Mouse (Mus musculus): Measurements from ENCODE around the gene Sh3gl3. TPM values are rescaled to one million over a fixed set of nuclear protein-coding genes. Genes with fewer than 3 reads are reported as not detected.

The Sh3gl3 gene
- polyA plus RNA-seq, 1 experiment = 37.9 TPM

GRCm38 (mm10) chr7:82203111-82203510, 29.5 kb downstream of the Sh3gl3 start:
- DNase-seq (ENCODE audit: low read depth) = peak; percentile 2
- no peak for TF ChIP-seq POLR2A (IDR thresholded peaks at IDR 0.05; ENCODE audit: borderline replicate concordance, extremely low read depth, insufficient read depth, insufficient read length, poor library complexity, severe bottlenecking)
- no peak for TF ChIP-seq CTCF (IDR thresholded peaks at IDR 0.05; ENCODE audit: borderline replicate concordance, extremely low read depth, insufficient read depth, insufficient read length)

DNA sequence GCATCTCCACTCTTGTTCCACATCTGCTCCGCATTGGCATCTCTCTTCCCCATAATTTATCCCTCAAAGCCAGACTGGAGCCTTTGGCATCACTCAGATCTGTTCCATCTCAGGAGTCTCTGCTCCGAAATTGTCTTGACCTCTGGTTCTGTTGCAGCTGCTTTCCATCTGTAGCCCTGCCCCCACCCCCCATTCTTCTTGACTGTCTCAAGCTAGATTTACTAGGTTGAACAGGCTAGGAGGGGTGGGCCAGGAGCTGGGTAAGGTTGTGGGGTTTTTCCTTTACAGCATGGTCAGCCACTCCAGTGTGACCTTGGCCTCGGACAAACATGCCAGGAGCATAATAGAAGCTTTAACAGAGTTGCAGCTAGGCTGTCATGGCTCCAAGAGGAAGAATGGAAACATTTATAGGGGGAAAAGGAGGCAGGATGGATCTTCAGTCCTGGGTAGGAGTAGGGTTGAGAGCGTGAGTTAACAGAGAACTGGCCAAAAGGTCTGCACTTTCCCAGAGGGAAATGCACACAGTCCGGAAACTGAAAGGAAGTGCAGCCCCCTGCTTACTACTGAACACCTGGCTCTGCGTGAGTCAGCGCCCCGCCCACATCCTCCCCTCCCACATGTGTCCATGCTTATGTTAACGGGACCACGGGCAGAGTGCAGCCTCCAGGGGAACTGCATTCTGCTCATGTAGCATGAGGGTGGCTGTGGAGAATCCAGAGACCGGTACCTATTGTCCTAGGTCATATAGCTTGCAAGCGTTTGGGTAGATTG, 30.6 kb downstream of the Sh3gl3 start:
- no peak for TF ChIP-seq POLR2A (IDR thresholded peaks at IDR 0.05; ENCODE audit: borderline replicate concordance, extremely low read depth, insufficient read depth, insufficient read length, poor library complexity, severe bottlenecking)
- no peak for TF ChIP-seq CTCF (IDR thresholded peaks at IDR 0.05; ENCODE audit: borderline replicate concordance, extremely low read depth, insufficient read depth, insufficient read length)
- no peak for DNase-seq (ENCODE audit: low read depth)

- DNase-seq (ENCODE audit: low read depth) = no peak
- TF ChIP-seq CTCF (IDR thresholded peaks at IDR 0.05; ENCODE audit: borderline replicate concordance, extremely low read depth, insufficient read depth, insufficient read length) (no peak), POLR2A (IDR thresholded peaks at IDR 0.05; ENCODE audit: borderline replicate concordance, extremely low read depth, insufficient read depth, insufficient read length, poor library complexity, severe bottlenecking) (no peak)
Observed at GRCm38 (mm10) chr7:82204975-82205374, 31.3 kb downstream of the Sh3gl3 start.

GRCm38 (mm10) chr7:82206787-82207186, 33.1 kb downstream of the Sh3gl3 start:
- TF ChIP-seq POLR2A (IDR thresholded peaks at IDR 0.05; ENCODE audit: borderline replicate concordance, extremely low read depth, insufficient read depth, insufficient read length, poor library complexity, severe bottlenecking) (no peak), CTCF (IDR thresholded peaks at IDR 0.05; ENCODE audit: borderline replicate concordance, extremely low read depth, insufficient read depth, insufficient read length) (no peak)
- no peak for DNase-seq (ENCODE audit: low read depth)

- DNase-seq (ENCODE audit: low read depth) = peak; percentile 34
Observed at GRCm38 (mm10) chr7:82221380-82221933, 47.8 kb downstream of the Sh3gl3 start.

DNA sequence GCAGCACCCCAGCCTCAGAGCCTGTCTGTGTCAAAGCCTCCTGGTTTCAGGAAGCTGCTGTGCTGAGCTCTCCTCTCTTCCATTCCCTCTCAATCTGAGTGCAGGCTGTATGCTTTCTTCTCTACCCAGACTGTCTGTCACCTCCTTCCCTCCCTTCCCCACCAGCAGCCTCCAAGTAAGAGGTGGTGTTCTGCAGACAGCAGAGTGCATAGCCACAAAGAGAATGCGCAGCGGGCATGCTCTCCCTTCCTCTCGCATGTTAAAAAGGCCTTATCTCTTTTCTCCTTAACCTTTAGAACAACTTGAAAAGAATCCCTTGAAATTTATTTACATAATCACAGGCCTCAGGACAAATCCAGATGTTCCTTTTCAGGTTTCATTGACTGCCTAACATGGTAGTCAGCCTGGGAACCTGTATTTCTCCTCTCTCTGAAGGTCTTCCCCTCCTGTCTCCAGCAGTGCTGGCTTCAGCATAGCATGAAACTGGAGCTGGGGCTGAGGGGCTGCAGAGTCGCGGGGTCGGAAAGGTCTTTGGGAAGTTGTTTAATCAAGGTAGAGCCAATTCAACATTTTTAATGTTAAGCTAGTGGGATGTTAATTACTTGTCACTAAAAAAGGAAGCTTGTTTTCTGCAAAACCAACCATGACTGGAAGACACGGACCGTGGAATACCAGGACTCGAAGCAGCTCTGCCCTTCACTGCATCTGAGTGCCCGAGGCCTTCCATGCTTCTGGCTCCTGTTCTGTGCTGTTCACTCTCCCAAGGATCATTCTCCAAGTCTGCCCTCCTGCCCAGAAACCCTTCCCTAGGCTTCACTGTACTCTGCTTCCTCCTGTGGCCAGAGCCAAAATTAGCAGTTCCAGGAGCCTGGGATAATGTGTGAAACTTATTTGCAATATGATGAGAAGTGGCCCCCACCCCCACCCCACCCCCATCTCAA, 50.5 kb downstream of the Sh3gl3 start:
- DNase-seq (ENCODE audit: low read depth) = peak; percentile 15
- TF ChIP-seq CTCF (IDR thresholded peaks at IDR 0.05; ENCODE audit: borderline replicate concordance, extremely low read depth, insufficient read depth, insufficient read length) = no peak
- no peak for TF ChIP-seq POLR2A (IDR thresholded peaks at IDR 0.05; ENCODE audit: borderline replicate concordance, extremely low read depth, insufficient read depth, insufficient read length, poor library complexity, severe bottlenecking)

More at GRCm38 (mm10) chr7:82221380-82221933, 47.8 kb downstream of the Sh3gl3 start:
- TF ChIP-seq POLR2A (IDR thresholded peaks at IDR 0.05; ENCODE audit: borderline replicate concordance, extremely low read depth, insufficient read depth, insufficient read length, poor library complexity, severe bottlenecking) = no peak
- no peak for TF ChIP-seq CTCF (IDR thresholded peaks at IDR 0.05; ENCODE audit: borderline replicate concordance, extremely low read depth, insufficient read depth, insufficient read length)

DNA sequence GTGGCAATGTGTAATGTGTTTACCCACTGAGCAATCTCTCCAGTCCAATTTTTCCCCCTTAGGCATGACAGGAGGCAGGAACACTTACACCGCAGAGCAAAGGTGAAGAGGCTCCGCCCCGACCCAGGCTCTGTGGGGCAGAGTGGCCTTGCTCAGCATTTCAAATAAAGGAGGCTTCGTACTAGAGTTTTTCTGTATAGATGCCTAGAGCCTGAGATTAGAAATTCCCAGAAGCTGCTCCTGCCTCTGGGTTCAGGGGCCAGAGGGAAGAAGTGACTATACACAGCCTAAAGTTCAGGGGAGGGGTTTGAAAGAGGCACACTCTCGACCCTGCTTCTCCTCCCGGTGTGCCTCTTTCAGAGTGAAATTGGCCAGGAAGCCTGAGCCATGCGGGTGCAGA, 59.6 kb downstream of the Sh3gl3 start:
- TF ChIP-seq CTCF (IDR thresholded peaks at IDR 0.05; ENCODE audit: borderline replicate concordance, extremely low read depth, insufficient read depth, insufficient read length) (no peak), POLR2A (IDR thresholded peaks at IDR 0.05; ENCODE audit: borderline replicate concordance, extremely low read depth, insufficient read depth, insufficient read length, poor library complexity, severe bottlenecking) (no peak)
- DNase-seq (ENCODE audit: low read depth) = no peak

GRCm38 (mm10) chr7:82234010-82234897, 60.6 kb downstream of the Sh3gl3 start:
- TF ChIP-seq CTCF (IDR thresholded peaks at IDR 0.05; ENCODE audit: borderline replicate concordance, extremely low read depth, insufficient read depth, insufficient read length) (no peak), POLR2A (IDR thresholded peaks at IDR 0.05; ENCODE audit: borderline replicate concordance, extremely low read depth, insufficient read depth, insufficient read length, poor library complexity, severe bottlenecking) (no peak)
- no peak for DNase-seq (ENCODE audit: low read depth)

GRCm38 (mm10) chr7:82234898-82235290, 61.3 kb downstream of the Sh3gl3 start:
- DNase-seq (ENCODE audit: low read depth) = no peak
- TF ChIP-seq POLR2A (IDR thresholded peaks at IDR 0.05; ENCODE audit: borderline replicate concordance, extremely low read depth, insufficient read depth, insufficient read length, poor library complexity, severe bottlenecking) (no peak), CTCF (IDR thresholded peaks at IDR 0.05; ENCODE audit: borderline replicate concordance, extremely low read depth, insufficient read depth, insufficient read length) (no peak)

GRCm38 (mm10) chr7:82235486-82235885, 61.8 kb downstream of the Sh3gl3 start:
- DNase-seq (ENCODE audit: low read depth) = no peak
- TF ChIP-seq CTCF (IDR thresholded peaks at IDR 0.05; ENCODE audit: borderline replicate concordance, extremely low read depth, insufficient read depth, insufficient read length) (no peak), POLR2A (IDR thresholded peaks at IDR 0.05; ENCODE audit: borderline replicate concordance, extremely low read depth, insufficient read depth, insufficient read length, poor library complexity, severe bottlenecking) (no peak)

Data from brain, embryonic 14.5 days (tissue).